In the genomic region with DNA sequence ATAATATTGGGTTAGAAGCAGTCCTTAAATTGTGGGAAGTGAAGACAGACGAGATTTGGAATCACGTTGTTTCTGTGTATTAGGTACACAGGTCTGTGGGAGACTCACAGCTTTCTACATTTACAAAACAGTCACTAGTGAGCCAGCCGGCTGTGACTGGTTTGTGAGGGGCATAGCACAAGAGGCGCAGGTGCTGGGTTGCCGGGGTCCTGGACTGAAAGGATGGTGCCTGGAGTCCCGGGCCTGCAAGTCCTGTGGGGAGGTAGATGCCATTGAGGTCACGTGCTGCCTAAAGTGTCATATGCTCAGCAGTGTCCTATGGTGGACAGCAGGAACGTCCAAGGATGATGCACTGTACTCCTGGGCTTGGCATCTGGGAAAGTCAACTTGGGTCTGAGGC, we compare ENCODE assay signal across 11 mouse cellular contexts. TPM values are rescaled to one million over a fixed set of nuclear protein-coding genes. Genes with fewer than 3 reads are reported as not detected.
DNase-seq lines count a peak whose midpoint lies in the region; ATAC-seq and TF ChIP-seq lines count a peak whose summit lies in the region.
"Had no signal": no experiment of that assay in that cellular context is flagged by ENCODE, and none has a peak within 500 bp of the region (broad histone marks: within the 10 kb centered on the region; RNA-seq: fewer than 3 reads in every experiment).

No protein-coding gene starts in this region.

- no peak overlapping the region for H3K27ac ChIP-seq in forebrain, postnatal 0 days (ENCODE audit: low read depth, low read length)
- no peak overlapping the region for H3K27ac ChIP-seq in forebrain, embryonic 14.5 days (ENCODE audit: low read depth, low read length)
- H3K27ac ChIP-seq in kidney, embryonic 16.5 days (ENCODE audit: low read length): peak overlapping the region; percentile 71

- no peak for ATAC-seq in forebrain, postnatal 0 days
- ATAC-seq in forebrain, embryonic 14.5 days: no peak
- peak; percentile 32; the same call in 1 of the 2 replicates for ATAC-seq in kidney, embryonic 16.5 days (ENCODE audit: low FRiP score, low TSS enrichment)

- no peak overlapping the region for H3K4me2 ChIP-seq in forebrain, postnatal 0 days (ENCODE audit: low read depth)
- no peak overlapping the region for H3K4me2 ChIP-seq in forebrain, embryonic 14.5 days (ENCODE audit: low read length)
- H3K4me2 ChIP-seq in kidney, embryonic 16.5 days (replicated peaks; ENCODE audit: low read depth, low read length): peak overlapping the region; percentile 26; the same call in 1 of the 2 replicates
- H3K4me2 ChIP-seq: embryonic facial prominence, embryonic 15.5 days had no signal

- TF ChIP-seq CTCF in forebrain, postnatal 0 days (IDR thresholded peaks at IDR 0.05; ENCODE audit: low read depth): no peak

- H3K27me3 ChIP-seq in forebrain, postnatal 0 days (ENCODE audit: insufficient read depth, low read length): no peaks in the 10 kb centered on the region
- H3K27me3 ChIP-seq in forebrain, embryonic 14.5 days (replicated peaks; ENCODE audit: control insufficient read depth, insufficient read depth, low read length): no peaks in the 10 kb centered on the region
- no peaks in the 10 kb centered on the region for H3K27me3 ChIP-seq in kidney, embryonic 16.5 days (ENCODE audit: insufficient read depth, low read length)
- H3K27me3 ChIP-seq: embryonic facial prominence, embryonic 15.5 days had no signal

- WGBS in forebrain, postnatal 0 days: 38% methylated on average over 8 of the region's 8 CpGs
- 37% methylated on average over 8 of the region's 8 CpGs for WGBS in forebrain, embryonic 14.5 days
- WGBS in kidney, embryonic 16.5 days: 25% methylated on average over 8 of the region's 8 CpGs

- no peaks in the 10 kb centered on the region for H3K4me1 ChIP-seq in forebrain, postnatal 0 days (ENCODE audit: insufficient read depth)
- peaks cover 3% of the 10 kb centered on the region; the same call in 1 of the 2 replicates for H3K4me1 ChIP-seq in forebrain, embryonic 14.5 days (ENCODE audit: control insufficient read depth, insufficient read depth, low read length)
- peaks cover 29% of the 10 kb centered on the region for H3K4me1 ChIP-seq in kidney, embryonic 16.5 days (ENCODE audit: insufficient read depth, low read length)

- no peak for DNase-seq in forebrain, postnatal 0 days
- DNase-seq in forebrain, embryonic 14.5 days (ENCODE audit: low spot score): no peak
- no peak for DNase-seq in kidney, postnatal 14 days
- peak; percentile 46 for DNase-seq in thymus, postnatal 4 days
- DNase-seq in thymus, postnatal 36 days: no peak
- DNase-seq in right cerebral cortex, postnatal 36 days (ENCODE audit: low spot score in 2 of 2): no peak
- no peak for DNase-seq in urinary bladder, postnatal 36 days (ENCODE audit: low spot score in 2 of 2)
- DNase-seq: cerebellum, adult 11-12 months; layer of hippocampus, adult 9-11 months had no signal

- no peaks in the 10 kb centered on the region for H3K9me3 ChIP-seq in forebrain, postnatal 0 days (ENCODE audit: low read length)
- no peaks in the 10 kb centered on the region for H3K9me3 ChIP-seq in forebrain, embryonic 14.5 days (replicated peaks; ENCODE audit: control insufficient read depth, low read length)
- no peaks in the 10 kb centered on the region for H3K9me3 ChIP-seq in kidney, embryonic 16.5 days (ENCODE audit: low read length)
- H3K9me3 ChIP-seq: embryonic facial prominence, embryonic 15.5 days had no signal

- peak overlapping the region; percentile 14; the same call in 1 of the 2 replicates for H3K9ac ChIP-seq in forebrain, postnatal 0 days
- H3K9ac ChIP-seq in forebrain, embryonic 14.5 days (ENCODE audit: low read length): no peak overlapping the region
- H3K9ac ChIP-seq in kidney, embryonic 16.5 days (replicated peaks; ENCODE audit: low read length): 0 out of 2 replicates have a peak overlapping the region, but pooled peaks have one; percentile 19
- H3K9ac ChIP-seq: embryonic facial prominence, embryonic 15.5 days had no signal

- H3K4me3 ChIP-seq in forebrain, postnatal 0 days (ENCODE audit: low read depth, low read length): no peak overlapping the region
- H3K4me3 ChIP-seq in forebrain, embryonic 14.5 days (ENCODE audit: low read depth, low read length): no peak overlapping the region
- H3K4me3 ChIP-seq in kidney, embryonic 16.5 days (ENCODE audit: low read length): no peak overlapping the region
- H3K4me3 ChIP-seq: embryonic facial prominence, embryonic 15.5 days had no signal

- H3K36me3 ChIP-seq in forebrain, postnatal 0 days (ENCODE audit: insufficient read depth): no peaks in the 10 kb centered on the region
- no peaks in the 10 kb centered on the region for H3K36me3 ChIP-seq in forebrain, embryonic 14.5 days (ENCODE audit: control insufficient read depth, insufficient read depth, low read length)
- H3K36me3 ChIP-seq in kidney, embryonic 16.5 days (ENCODE audit: insufficient read depth, low read length): no peaks in the 10 kb centered on the region
- H3K36me3 ChIP-seq: embryonic facial prominence, embryonic 15.5 days had no signal

RNA-seq across cellular contexts. Expression of a gene that starts 10.1 kb away (rescaled TPM):
- 38.4 and 48.4 TPM in 2 replicates for total RNA-seq in forebrain, postnatal 0 days (2014; rRNA removed)
- polyA plus RNA-seq in forebrain, postnatal 0 days (2015; fragmentation: Nextera tagmentation; extraction: Ambion mirVana): 103 and 104 TPM in 2 replicates
- 119 and 120 TPM in 2 replicates for polyA plus RNA-seq in forebrain, embryonic 14.5 days (2014; fragmentation: Nextera tagmentation; extraction: Ambion mirVana)
- polyA plus RNA-seq in kidney, embryonic 16.5 days (2015; fragmentation: Nextera tagmentation; extraction: Ambion mirVana): 154 and 155 TPM in 2 replicates

RNA-seq across cellular contexts. Expression of a gene that starts 12.4 kb away (rescaled TPM):
- 6.1 and 17.6 TPM in 2 replicates for total RNA-seq in forebrain, postnatal 0 days (2014; rRNA removed)
- polyA plus RNA-seq in forebrain, postnatal 0 days (2015; fragmentation: Nextera tagmentation; extraction: Ambion mirVana): 1.1 and 2.0 TPM in 2 replicates
- polyA plus RNA-seq in forebrain, embryonic 14.5 days (2014; fragmentation: Nextera tagmentation; extraction: Ambion mirVana): 0.86 and 2.7 TPM in 2 replicates
- polyA plus RNA-seq in kidney, embryonic 16.5 days (2015; fragmentation: Nextera tagmentation; extraction: Ambion mirVana): 4.8 and 5.0 TPM in 2 replicates

RNA-seq across cellular contexts. Expression of a gene that starts 42.1 kb away (rescaled TPM):
- total RNA-seq in forebrain, postnatal 0 days (2014; rRNA removed): 21.3 and 22.5 TPM in 2 replicates
- 19.1 and 27.2 TPM in 2 replicates for polyA plus RNA-seq in forebrain, postnatal 0 days (2015; fragmentation: Nextera tagmentation; extraction: Ambion mirVana)
- polyA plus RNA-seq in forebrain, embryonic 14.5 days (2014; fragmentation: Nextera tagmentation; extraction: Ambion mirVana): 25.3 and 26.8 TPM in 2 replicates
- polyA plus RNA-seq in kidney, embryonic 16.5 days (2015; fragmentation: Nextera tagmentation; extraction: Ambion mirVana): 60.0 and 61.4 TPM in 2 replicates
